Comparison of ENCODE assay signal across 11 mouse cellular contexts in the genomic region with DNA sequence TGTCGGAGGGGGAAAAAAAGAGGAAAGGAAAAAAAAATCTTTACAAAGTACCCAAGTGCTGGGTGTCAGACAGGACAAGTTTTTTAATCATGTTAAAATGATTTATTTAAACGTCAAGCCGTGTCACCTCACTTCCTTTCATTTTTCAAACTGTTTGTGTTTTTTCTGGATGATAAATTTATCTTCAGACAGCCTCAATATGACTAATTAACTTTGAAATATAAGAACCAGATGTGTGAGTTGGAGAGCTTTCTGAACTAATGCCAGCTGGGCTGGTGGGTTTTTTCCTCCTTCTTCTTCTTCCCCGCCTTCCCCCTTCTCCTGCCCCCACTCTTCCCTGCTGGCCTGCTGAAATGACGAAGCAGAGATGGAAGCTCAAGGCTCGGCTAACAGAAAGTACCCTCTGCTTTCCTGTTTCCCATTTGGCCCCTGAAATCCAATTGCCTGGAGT.
DNase-seq lines count a peak whose midpoint lies in the region; ATAC-seq lines count a peak whose summit lies in the region.
"Had no signal": no experiment of that assay in that cellular context is flagged by ENCODE, and none has a peak within 500 bp of the region (broad histone marks: within the 10 kb centered on the region; RNA-seq: fewer than 3 reads in every experiment).

No protein-coding gene starts in this region.

- no peak overlapping the region for H3K4me2 ChIP-seq in intestine, embryonic 14.5 days (ENCODE audit: low read length)
- H3K4me2 ChIP-seq in intestine, embryonic 15.5 days (replicated peaks) = no peak overlapping the region
- peak overlapping the region; percentile 18 for H3K4me2 ChIP-seq in forebrain, embryonic 16.5 days (ENCODE audit: low read length)
- peak overlapping the region; percentile 25 for H3K4me2 ChIP-seq in stomach, embryonic 16.5 days (ENCODE audit: low read depth, low read length)

- H3K36me3 ChIP-seq in intestine, embryonic 14.5 days (ENCODE audit: control insufficient read depth, insufficient read depth, low read length) = no peaks in the 10 kb centered on the region
- no peaks in the 10 kb centered on the region for H3K36me3 ChIP-seq in intestine, embryonic 15.5 days
- no peaks in the 10 kb centered on the region for H3K36me3 ChIP-seq in forebrain, embryonic 16.5 days (ENCODE audit: control insufficient read depth, insufficient read depth)
- H3K36me3 ChIP-seq in stomach, embryonic 16.5 days (ENCODE audit: control insufficient read depth, insufficient read depth, low read length) = no peaks in the 10 kb centered on the region

- 22% methylated on average over 6 of the region's 6 CpGs for WGBS in intestine, embryonic 14.5 days
- WGBS in intestine, embryonic 15.5 days = 19% methylated on average over 6 of the region's 6 CpGs
- 5% methylated on average over 6 of the region's 6 CpGs for WGBS in forebrain, embryonic 16.5 days
- 6% methylated on average over 6 of the region's 6 CpGs for WGBS in stomach, embryonic 16.5 days

- no peak overlapping the region for H3K9ac ChIP-seq in intestine, embryonic 14.5 days (ENCODE audit: low read length)
- no peak overlapping the region for H3K9ac ChIP-seq in intestine, embryonic 15.5 days
- no peak overlapping the region; the same call in 1 of the 2 replicates for H3K9ac ChIP-seq in forebrain, embryonic 16.5 days (replicated peaks; ENCODE audit: low read depth, low read length)
- 0 out of 2 replicates have a peak overlapping the region, but pooled peaks have one; percentile 49 for H3K9ac ChIP-seq in stomach, embryonic 16.5 days (ENCODE audit: low read length)

- H3K27ac ChIP-seq in intestine, embryonic 14.5 days (ENCODE audit: low read depth) = peak overlapping the region; percentile 6; the same call in 1 of the 2 replicates
- H3K27ac ChIP-seq in intestine, embryonic 15.5 days = no peak overlapping the region
- peak overlapping the region; percentile 46 for H3K27ac ChIP-seq in forebrain, embryonic 16.5 days (ENCODE audit: low read length)
- H3K27ac ChIP-seq in stomach, embryonic 16.5 days (ENCODE audit: low read length) = peak overlapping the region; percentile 9; the same call in 1 of the 2 replicates

- DNase-seq in intestine, embryonic 14.5 days (ENCODE audit: low spot score) = no peak
- peak; percentile 7 for DNase-seq in urinary bladder, postnatal 14 days (ENCODE audit: low spot score)
- DNase-seq in urinary bladder, adult 18-20 months (ENCODE audit: low spot score in 2 of 2) = no peak
- DNase-seq in ovary, postnatal 36 days (ENCODE audit: low spot score) = no peak
- DNase-seq in adrenal gland, postnatal 10 days = no peak
- DNase-seq: cerebellum, adult 8-10 months; gastrocnemius, postnatal 14 days had no signal

- no peaks in the 10 kb centered on the region for H3K27me3 ChIP-seq in intestine, embryonic 14.5 days (replicated peaks; ENCODE audit: control insufficient read depth, insufficient read depth, low read length)
- H3K27me3 ChIP-seq in intestine, embryonic 15.5 days (replicated peaks) = no peaks in the 10 kb centered on the region
- no peaks in the 10 kb centered on the region for H3K27me3 ChIP-seq in forebrain, embryonic 16.5 days (replicated peaks; ENCODE audit: control insufficient read depth, insufficient read depth, low read length)
- H3K27me3 ChIP-seq in stomach, embryonic 16.5 days (ENCODE audit: control insufficient read depth, insufficient read depth, low read length) = peaks cover 3% of the 10 kb centered on the region; the same call in 1 of the 2 replicates

- ATAC-seq in intestine, embryonic 14.5 days (replicated peaks; ENCODE audit: low FRiP score, low TSS enrichment, low read depth) = no peak
- no peak; the same call in 1 of the 2 replicates for ATAC-seq in intestine, embryonic 15.5 days
- peak; percentile 37 for ATAC-seq in forebrain, embryonic 16.5 days
- ATAC-seq in stomach, embryonic 16.5 days (ENCODE audit: insufficient read depth, low FRiP score) = no peak; the same call in 1 of the 2 replicates
- ATAC-seq: inflammation-experienced regulatory T-cells, adult 6 months had no signal

- no peaks in the 10 kb centered on the region for H3K9me3 ChIP-seq in intestine, embryonic 14.5 days (ENCODE audit: control insufficient read depth, low read length)
- no peaks in the 10 kb centered on the region for H3K9me3 ChIP-seq in intestine, embryonic 15.5 days
- no peaks in the 10 kb centered on the region for H3K9me3 ChIP-seq in forebrain, embryonic 16.5 days (ENCODE audit: control insufficient read depth, low read length)
- no peaks in the 10 kb centered on the region for H3K9me3 ChIP-seq in stomach, embryonic 16.5 days (replicated peaks; ENCODE audit: control insufficient read depth, low read length)

- no peak overlapping the region for H3K4me3 ChIP-seq in intestine, embryonic 14.5 days (ENCODE audit: low read depth, low read length)
- no peak overlapping the region for H3K4me3 ChIP-seq in intestine, embryonic 15.5 days (replicated peaks)
- H3K4me3 ChIP-seq in forebrain, embryonic 16.5 days (replicated peaks; ENCODE audit: low read length) = no peak overlapping the region
- no peak overlapping the region for H3K4me3 ChIP-seq in stomach, embryonic 16.5 days (replicated peaks; ENCODE audit: low read length)

- H3K4me1 ChIP-seq in intestine, embryonic 14.5 days (replicated peaks; ENCODE audit: control insufficient read depth, insufficient read depth, low read length) = peaks cover 27% of the 10 kb centered on the region
- peaks cover 23% of the 10 kb centered on the region for H3K4me1 ChIP-seq in intestine, embryonic 15.5 days (replicated peaks)
- H3K4me1 ChIP-seq in forebrain, embryonic 16.5 days (replicated peaks; ENCODE audit: control insufficient read depth, insufficient read depth, low read length) = peaks cover 42% of the 10 kb centered on the region
- peaks cover 38% of the 10 kb centered on the region for H3K4me1 ChIP-seq in stomach, embryonic 16.5 days (ENCODE audit: control insufficient read depth, insufficient read depth, low read length)

Comparison
In these comparisons a context has a peak if more than half of its experiments do, and no peak if none do; other contexts are left out.
1. H3K4me2 ChIP-seq: peak in forebrain, embryonic 16.5 days (single experiment) and stomach, embryonic 16.5 days (single experiment); none in intestine, embryonic 14.5 days (single experiment) and intestine, embryonic 15.5 days (single experiment).